Mouse (Mus musculus) neural tube, embryonic 12.5 days (tissue): Measurements from ENCODE around the gene Cpeb4. TPM values are rescaled to one million over a fixed set of nuclear protein-coding genes. Genes with fewer than 3 reads are reported as not detected.

Experiments
- ATAC-seq: fragments of 200-750 bp; cut with Nextera tagmentation; 2 replicates; pipeline ENCODE4 v1.8.0; 2017; ENCODE audit warnings: low read depth, mild to moderate bottlenecking, moderate TSS enrichment, moderate library complexity; ENCODE audit not compliant: low FRiP score
- H3K27ac ChIP-seq: fragments of 300-500 bp; sonication (generic); 2 replicates; pipeline ENCODE4 v1.5.1; 2016
- H3K27me3 ChIP-seq: fragments of 300-500 bp; sonication (generic); replicated peaks from 2 replicates; pipeline ENCODE4 v1.6.1; 2016; ENCODE audit warnings: mild to moderate bottlenecking
- H3K36me3 ChIP-seq: fragments of 300-500 bp; sonication (generic); 2 replicates; pipeline ENCODE4 v1.6.1; 2016; ENCODE audit warnings: mild to moderate bottlenecking
- H3K4me1 ChIP-seq: fragments of 300-500 bp; sonication (generic); 2 replicates; pipeline ENCODE4 v1.6.1; 2016
- H3K4me2 ChIP-seq: fragments of 300-500 bp; sonication (generic); replicated peaks from 2 replicates; pipeline ENCODE4 v1.6.1; 2016; ENCODE audit warnings: mild to moderate bottlenecking
- H3K4me3 ChIP-seq: fragments of 300-500 bp; sonication (generic); 2 replicates; pipeline ENCODE4 v1.5.1; 2016
- H3K9ac ChIP-seq: fragments of 300-500 bp; sonication (generic); 2 replicates; pipeline ENCODE4 v1.6.1; 2016; ENCODE audit warnings: mild to moderate bottlenecking
- H3K9me3 ChIP-seq: fragments of 300-500 bp; sonication (generic); 2 replicates; pipeline ENCODE4 v1.6.1; 2016; ENCODE audit warnings: mild to moderate bottlenecking
- WGBS: fragments of 180-500 bp; shearing (Covaris S2); methylation state at CpG from one replicate; pipeline ENCODE4 v1.1.7; 2016; 5-methylcytosine and 5-hydroxymethylcytosine counted together
- polyA plus RNA-seq: library from polyadenylated mRNA; unstranded; fragments of >200 nt; fragmentation: Nextera tagmentation; extraction: Ambion mirVana; gene quantifications from 2 replicates; pipeline ENCODE4 v1.2.1, GENCODE M21; 2016

Gene Cpeb4
- polyA plus RNA-seq, 1 experiment from 2014 or later = 18.4 TPM

GRCm38 (mm10) chr11:31885765-31886164 lies 13.8 kb downstream of the Cpeb4 start:
- Histone ChIP-seq H3K4me2 (no peak overlapping the region), H3K9ac (no peak overlapping the region), H3K36me3 (no peaks in the 10 kb centered on the region), H3K4me1 (no peaks in the 10 kb centered on the region), H3K4me3 (no peak overlapping the region), H3K27ac (no peak overlapping the region), H3K27me3 (no peaks in the 10 kb centered on the region), H3K9me3 (no peaks in the 10 kb centered on the region)
- WGBS = 63% methylated on average over 1 of the region's 1 CpGs
- ATAC-seq = no peak

GRCm38 (mm10) chr11:31888229-31888628 lies 16.2 kb downstream of the Cpeb4 start:
- Histone ChIP-seq H3K9ac (no peak overlapping the region), H3K4me3 (no peak overlapping the region), H3K36me3 (no peaks in the 10 kb centered on the region), H3K4me2 (no peak overlapping the region), H3K4me1 (no peaks in the 10 kb centered on the region), H3K9me3 (no peaks in the 10 kb centered on the region), H3K27me3 (no peaks in the 10 kb centered on the region), H3K27ac (no peak overlapping the region)
- 84% methylated on average over 1 of the region's 1 CpGs for WGBS
- no peak for ATAC-seq

- H3K27ac ChIP-seq = no peak overlapping the region
- no peaks in the 10 kb centered on the region for H3K9me3 ChIP-seq
- no peak overlapping the region for H3K4me3 ChIP-seq
- H3K36me3 ChIP-seq = no peaks in the 10 kb centered on the region
- no peak for ATAC-seq
- no peak overlapping the region for H3K4me2 ChIP-seq
- H3K9ac ChIP-seq = no peak overlapping the region
- 72% methylated on average over 3 of the region's 3 CpGs for WGBS
- H3K27me3 ChIP-seq = no peaks in the 10 kb centered on the region
- no peaks in the 10 kb centered on the region for H3K4me1 ChIP-seq
Observed at GRCm38 (mm10) chr11:31892152-31892551, 20.1 kb downstream of the Cpeb4 start.

- Histone ChIP-seq H3K9ac (no peak overlapping the region), H3K27ac (no peak overlapping the region), H3K4me1 (no peaks in the 10 kb centered on the region), H3K4me3 (no peak overlapping the region), H3K9me3 (no peaks in the 10 kb centered on the region), H3K4me2 (no peak overlapping the region), H3K27me3 (no peaks in the 10 kb centered on the region), H3K36me3 (no peaks in the 10 kb centered on the region)
- no peak for ATAC-seq
- 93% methylated on average over 2 of the region's 2 CpGs for WGBS
Observed at GRCm38 (mm10) chr11:31893639-31894038, 21.6 kb downstream of the Cpeb4 start.

- WGBS = 74% methylated on average over 4 of the region's 4 CpGs
- H3K4me2 ChIP-seq = no peak overlapping the region
- no peaks in the 10 kb centered on the region for H3K36me3 ChIP-seq
- H3K27ac ChIP-seq = no peak overlapping the region
- H3K9me3 ChIP-seq = no peaks in the 10 kb centered on the region
- H3K9ac ChIP-seq = no peak overlapping the region
- no peak overlapping the region for H3K4me3 ChIP-seq
- no peaks in the 10 kb centered on the region for H3K27me3 ChIP-seq
- H3K4me1 ChIP-seq = no peaks in the 10 kb centered on the region
- no peak for ATAC-seq
Observed at GRCm38 (mm10) chr11:31896065-31896792, 24.2 kb downstream of the Cpeb4 start.

- WGBS = 94% methylated on average over 3 of the region's 3 CpGs
- no peak for ATAC-seq
- H3K4me2 ChIP-seq = no peak overlapping the region
- H3K4me3 ChIP-seq = no peak overlapping the region
- H3K9me3 ChIP-seq = no peaks in the 10 kb centered on the region
- no peaks in the 10 kb centered on the region for H3K4me1 ChIP-seq
- no peak overlapping the region for H3K27ac ChIP-seq
- H3K9ac ChIP-seq = no peak overlapping the region
- no peaks in the 10 kb centered on the region for H3K27me3 ChIP-seq
- H3K36me3 ChIP-seq = no peaks in the 10 kb centered on the region
Observed at GRCm38 (mm10) chr11:31896905-31897304, 24.9 kb downstream of the Cpeb4 start.

- ATAC-seq = no peak
- H3K27ac ChIP-seq = no peak overlapping the region
- no peaks in the 10 kb centered on the region for H3K9me3 ChIP-seq
- H3K9ac ChIP-seq = no peak overlapping the region
- H3K27me3 ChIP-seq = no peaks in the 10 kb centered on the region
- no peak overlapping the region for H3K4me3 ChIP-seq
- H3K4me2 ChIP-seq = no peak overlapping the region
- no peaks in the 10 kb centered on the region for H3K4me1 ChIP-seq
- no peaks in the 10 kb centered on the region for H3K36me3 ChIP-seq
Observed at GRCm38 (mm10) chr11:31899166-31899565, 27.2 kb downstream of the Cpeb4 start.

GRCm38 (mm10) chr11:31900736-31901135 lies 28.7 kb downstream of the Cpeb4 start:
- no peak overlapping the region for H3K27ac ChIP-seq
- H3K9ac ChIP-seq = no peak overlapping the region
- no peaks in the 10 kb centered on the region for H3K9me3 ChIP-seq
- WGBS = 41% methylated on average over 1 of the region's 1 CpGs
- H3K36me3 ChIP-seq = no peaks in the 10 kb centered on the region
- no peaks in the 10 kb centered on the region for H3K4me1 ChIP-seq
- no peak overlapping the region for H3K4me3 ChIP-seq
- no peaks in the 10 kb centered on the region for H3K27me3 ChIP-seq
- no peak for ATAC-seq
- H3K4me2 ChIP-seq = no peak overlapping the region

GRCm38 (mm10) chr11:31902251-31903001 lies 30.4 kb downstream of the Cpeb4 start:
- Histone ChIP-seq H3K27ac (no peak overlapping the region), H3K36me3 (no peaks in the 10 kb centered on the region), H3K27me3 (no peaks in the 10 kb centered on the region), H3K9ac (no peak overlapping the region), H3K4me2 (no peak overlapping the region), H3K4me3 (no peak overlapping the region), H3K9me3 (no peaks in the 10 kb centered on the region), H3K4me1 (no peaks in the 10 kb centered on the region)
- WGBS = 64% methylated on average over 1 of the region's 1 CpGs
- no peak for ATAC-seq

GRCm38 (mm10) chr11:31906499-31906898 lies 34.5 kb downstream of the Cpeb4 start:
- no peak overlapping the region for H3K9ac ChIP-seq
- H3K4me2 ChIP-seq = no peak overlapping the region
- H3K27me3 ChIP-seq = no peaks in the 10 kb centered on the region

GRCm38 (mm10) chr11:31907650-31908049 lies 35.6 kb downstream of the Cpeb4 start:
- no peaks in the 10 kb centered on the region for H3K36me3 ChIP-seq
- no peak overlapping the region for H3K4me3 ChIP-seq
- H3K4me1 ChIP-seq = no peaks in the 10 kb centered on the region
- WGBS = 72% methylated on average over 1 of the region's 1 CpGs
- H3K9me3 ChIP-seq = no peaks in the 10 kb centered on the region
- ATAC-seq = no peak
- H3K4me2 ChIP-seq = no peak overlapping the region
- no peak overlapping the region for H3K9ac ChIP-seq
- no peaks in the 10 kb centered on the region for H3K27me3 ChIP-seq
- H3K27ac ChIP-seq = no peak overlapping the region

More at GRCm38 (mm10) chr11:31906499-31906898, 34.5 kb downstream of the Cpeb4 start:
- Histone ChIP-seq H3K27ac (no peak overlapping the region), H3K36me3 (no peaks in the 10 kb centered on the region), H3K4me1 (no peaks in the 10 kb centered on the region), H3K4me3 (no peak overlapping the region), H3K9me3 (no peaks in the 10 kb centered on the region)
- ATAC-seq = no peak

GRCm38 (mm10) chr11:31912958-31913357 lies 40.9 kb downstream of the Cpeb4 start:
- H3K9me3 ChIP-seq = no peaks in the 10 kb centered on the region
- H3K27me3 ChIP-seq = no peaks in the 10 kb centered on the region
- H3K4me1 ChIP-seq = no peaks in the 10 kb centered on the region
- H3K9ac ChIP-seq = no peak overlapping the region
- H3K4me2 ChIP-seq = no peak overlapping the region
- no peak overlapping the region for H3K27ac ChIP-seq
- H3K36me3 ChIP-seq = no peaks in the 10 kb centered on the region
- no peak overlapping the region for H3K4me3 ChIP-seq
- ATAC-seq = no peak

- Histone ChIP-seq H3K9me3 (no peaks in the 10 kb centered on the region), H3K27me3 (no peaks in the 10 kb centered on the region), H3K4me2 (no peak overlapping the region), H3K27ac (no peak overlapping the region), H3K9ac (no peak overlapping the region), H3K4me3 (no peak overlapping the region), H3K4me1 (no peaks in the 10 kb centered on the region), H3K36me3 (peaks cover 13% of the 10 kb centered on the region)
- 95% methylated on average over 1 of the region's 1 CpGs for WGBS
- ATAC-seq = no peak
Observed at GRCm38 (mm10) chr11:31917769-31918168, 45.8 kb downstream of the Cpeb4 start.
